Mouse (Mus musculus): ENCODE data around the gene Eif2ak4. TPM values are rescaled to one million over a fixed set of nuclear protein-coding genes. Genes with fewer than 3 reads are reported as not detected.

Eif2ak4 gene
- 10 to 100 TPM; 11.5 to 12.9 TPM for total RNA-seq (2021)

DNA sequence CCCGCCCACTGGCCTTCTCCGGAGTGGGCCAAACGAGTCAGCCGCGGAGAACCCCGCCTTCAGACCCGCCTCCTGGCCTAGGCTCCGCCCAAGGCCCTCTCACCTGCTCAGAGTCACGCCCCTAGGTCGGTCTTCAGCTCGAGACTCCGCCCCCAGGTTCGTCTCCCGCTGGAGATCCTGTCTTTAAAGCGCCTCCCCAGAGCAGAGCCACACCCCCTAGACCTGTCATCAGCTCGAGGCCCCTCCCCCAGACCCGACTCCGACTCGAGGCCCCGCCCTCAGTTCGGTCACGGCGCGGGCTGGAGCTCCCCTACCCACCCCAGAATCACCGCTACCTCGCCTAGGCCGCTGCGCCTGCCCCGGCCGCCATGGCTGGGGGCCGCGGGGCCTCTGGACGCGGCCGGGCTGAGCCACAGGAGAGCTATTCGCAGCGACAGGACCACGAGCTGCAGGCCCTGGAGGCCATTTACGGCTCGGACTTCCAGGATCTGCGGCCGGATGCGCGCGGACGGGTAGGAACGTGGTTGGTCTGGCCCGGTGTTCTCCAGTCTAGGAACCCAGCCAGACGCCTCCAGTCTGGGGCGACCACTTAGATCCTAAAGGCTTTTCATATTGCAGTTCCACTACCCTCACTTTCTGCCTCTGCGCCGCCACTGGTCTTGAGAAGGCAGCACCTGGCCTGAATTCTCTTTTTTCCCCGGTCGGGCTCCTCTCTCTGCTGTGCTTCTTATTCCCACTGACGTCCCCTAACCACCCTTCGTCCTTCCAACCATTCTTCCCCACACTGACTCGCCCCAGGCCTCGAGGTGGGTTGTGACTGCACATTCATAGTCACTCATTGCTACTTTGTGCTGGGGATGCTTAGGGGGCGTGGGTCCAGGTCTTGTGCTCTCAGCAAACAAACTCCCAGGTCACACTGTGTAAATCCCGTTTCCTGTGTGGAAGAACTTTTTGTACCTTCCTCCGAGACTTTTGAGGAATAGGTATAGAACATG lies at the start of gene Eif2ak4:
Gene Eif2ak4, plus strand, starts transcription at position 278 of the 995 bp plus-strand sequence.
- intact Hi-C loops (cut with DNase I) = loop anchor here (5.0 kb wide), 1 partner anchor 126 kb away; no protein-coding TSS in a partner anchor
- peak; percentile 98 for DNase-seq

- DNase-seq = no peak
- intact Hi-C loops (cut with DNase I) = no loop called here
Observed at GRCm38 (mm10) chr2:118341295-118341694, 47.1 kb upstream of the Eif2ak4 start.

GRCm38 (mm10) chr2:118343897-118344296 lies 44.5 kb upstream of the Eif2ak4 start:
- intact Hi-C loops (cut with DNase I) = no loop called here

GRCm38 (mm10) chr2:118345535-118345934 lies 42.9 kb upstream of the Eif2ak4 start:
- DNase-seq = no peak
- intact Hi-C loops (cut with DNase I) = no loop called here

More at GRCm38 (mm10) chr2:118343897-118344296, 44.5 kb upstream of the Eif2ak4 start:
- DNase-seq = no peak

DNA sequence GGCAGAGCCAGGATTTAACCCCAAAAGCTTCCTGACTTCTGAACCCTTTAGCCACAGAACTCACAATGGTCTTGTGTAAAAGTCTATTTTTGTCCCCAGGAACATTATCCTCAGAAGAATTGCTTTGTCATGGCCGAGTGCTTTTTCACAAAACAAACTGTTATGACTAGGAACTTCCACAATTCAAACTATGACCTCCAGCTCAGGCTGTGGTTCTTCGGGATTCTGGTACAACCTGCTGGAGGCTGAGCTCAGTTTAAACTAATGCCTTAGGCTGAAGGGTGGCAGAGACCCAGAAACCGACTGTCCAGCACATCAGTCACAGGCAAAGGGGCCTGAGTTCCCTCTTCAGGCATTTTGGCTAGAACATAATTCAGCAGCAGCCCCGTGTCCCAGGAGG lies 34.9 kb upstream of the Eif2ak4 start:
- intact Hi-C loops (cut with DNase I) = no loop called here

DNA sequence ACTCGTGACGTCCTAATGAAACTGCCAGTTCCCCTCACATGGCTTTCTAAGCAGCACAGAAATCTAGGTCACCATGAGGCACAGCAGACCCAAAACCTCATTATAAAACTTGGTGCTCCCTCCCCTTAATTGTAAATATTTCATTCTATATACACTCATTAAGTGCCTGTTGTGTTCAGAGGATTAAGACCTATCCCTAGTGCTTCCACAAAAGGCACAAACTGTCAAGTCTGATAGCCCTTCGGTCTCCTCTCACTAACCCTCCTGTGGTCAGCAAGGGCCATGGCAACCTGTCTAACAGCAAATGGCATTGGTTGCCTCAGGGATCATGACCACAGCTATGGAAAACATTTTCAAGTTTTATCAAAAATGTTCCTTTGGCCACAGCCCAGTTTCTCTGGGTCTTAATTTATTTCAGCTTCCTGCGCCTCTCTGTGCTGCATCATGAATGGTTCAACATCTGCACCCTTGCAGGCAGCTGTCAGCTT lies 34.5 kb upstream of the Eif2ak4 start:
- intact Hi-C loops (cut with DNase I) = no loop called here
- peak; percentile 19 to 21 for DNase-seq

More for the DNA sequence above, 34.9 kb upstream of the Eif2ak4 start:
- DNase-seq = peak in 1 of 2 experiments; percentile 3

DNA sequence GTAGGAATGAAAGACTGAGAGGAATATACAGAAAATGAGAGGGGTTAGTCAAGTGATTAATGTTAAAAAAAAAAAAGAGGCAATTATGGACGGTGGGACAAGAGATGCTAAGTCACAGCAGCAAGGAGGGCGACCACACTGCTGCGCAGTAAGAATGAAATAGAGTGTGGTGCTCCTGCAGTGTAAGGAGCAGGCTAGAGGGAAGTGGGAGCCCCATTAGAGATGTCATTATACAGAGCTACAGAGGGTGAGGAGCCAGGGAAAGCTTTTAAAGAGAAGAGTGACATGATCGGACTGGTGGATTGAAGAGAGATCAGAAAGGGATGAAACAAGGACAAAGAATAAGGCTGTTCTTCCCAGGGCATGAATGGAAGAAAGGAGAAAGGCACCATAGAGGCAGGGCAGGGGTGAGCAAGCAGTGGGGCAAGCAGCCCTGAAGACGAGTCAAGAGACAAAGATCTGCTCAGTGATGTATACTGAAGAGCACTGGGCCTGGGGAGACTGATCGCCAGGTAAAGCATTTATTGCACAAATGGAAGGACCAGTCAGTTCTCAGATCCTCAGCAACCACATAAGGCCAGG lies 33.2 kb upstream of the Eif2ak4 start:
- DNase-seq = no peak
- intact Hi-C loops (cut with DNase I) = no loop called here

- no peak for DNase-seq
- intact Hi-C loops (cut with DNase I) = no loop called here
Observed at GRCm38 (mm10) chr2:118371841-118372240, 16.6 kb upstream of the Eif2ak4 start.

GRCm38 (mm10) chr2:118372561-118372900 lies 15.9 kb upstream of the Eif2ak4 start:
- intact Hi-C loops (cut with DNase I) = no loop called here
- peak in 1 of 2 experiments; percentile 2 for DNase-seq

- intact Hi-C loops (cut with DNase I) = no loop called here
- DNase-seq = peak; percentile 22 to 23
Observed at GRCm38 (mm10) chr2:118372901-118373571, 15.4 kb upstream of the Eif2ak4 start, which contains the start of gene Gpr176. Gene Gpr176 (minus strand): TSS chr2:118373419.

DNA sequence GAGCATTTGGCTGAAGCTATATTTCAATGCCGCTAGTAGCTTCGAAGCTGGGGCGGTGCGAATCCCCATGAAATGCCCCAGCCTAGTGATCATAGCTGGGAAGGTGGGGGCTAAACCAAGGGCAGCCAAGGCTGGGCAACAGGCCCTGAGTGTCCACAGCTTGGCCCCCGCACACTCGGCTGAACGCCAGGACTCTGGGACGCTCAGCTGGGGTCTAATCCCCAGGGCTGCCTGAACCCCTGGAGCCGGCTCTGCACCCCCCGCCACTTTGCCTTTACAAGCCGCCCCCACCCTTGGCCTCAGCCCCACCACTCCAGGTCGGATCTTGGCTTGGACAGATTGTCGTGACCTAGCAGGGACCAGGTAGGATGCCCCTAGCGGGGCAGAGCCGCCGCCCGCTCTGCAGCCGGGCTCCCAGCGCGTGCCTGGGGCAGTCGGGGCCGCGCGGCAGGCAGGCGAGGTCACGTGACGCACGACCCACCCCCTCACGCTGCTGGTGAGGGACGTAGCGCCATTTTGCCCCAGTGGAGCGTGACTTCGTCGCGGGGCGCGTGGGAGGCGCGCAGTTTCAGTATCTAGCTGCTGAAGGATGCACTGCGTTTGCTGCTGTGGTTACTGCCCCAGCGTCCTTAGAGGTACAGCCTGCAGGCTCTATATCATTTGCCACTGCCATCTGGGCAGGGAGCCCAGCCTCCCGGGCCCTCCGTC lies 14.7 kb upstream of the Eif2ak4 start:
- intact Hi-C loops (cut with DNase I) = no loop called here
- peak; percentile 67 to 72 for DNase-seq

- DNase-seq = no peak
- intact Hi-C loops (cut with DNase I) = no loop called here
Observed at GRCm38 (mm10) chr2:118375522-118375921, 12.9 kb upstream of the Eif2ak4 start.

GRCm38 (mm10) chr2:118375931-118376330 lies 12.5 kb upstream of the Eif2ak4 start:
- intact Hi-C loops (cut with DNase I) = no loop called here
- DNase-seq = no peak

GRCm38 (mm10) chr2:118379756-118380155 lies 8.7 kb upstream of the Eif2ak4 start:
- DNase-seq = no peak
- intact Hi-C loops (cut with DNase I) = no loop called here

GRCm38 (mm10) chr2:118383387-118383786 lies 5.0 kb upstream of the Eif2ak4 start:
- no peak for DNase-seq
- intact Hi-C loops (cut with DNase I) = no loop called here

- intact Hi-C loops (cut with DNase I) = loop anchor here (5.0 kb wide), 1 partner anchor 127 kb away; no protein-coding TSS in a partner anchor
- DNase-seq = no peak
Observed at GRCm38 (mm10) chr2:118389569-118389968, 1.2 kb downstream of the Eif2ak4 start.

DNA sequence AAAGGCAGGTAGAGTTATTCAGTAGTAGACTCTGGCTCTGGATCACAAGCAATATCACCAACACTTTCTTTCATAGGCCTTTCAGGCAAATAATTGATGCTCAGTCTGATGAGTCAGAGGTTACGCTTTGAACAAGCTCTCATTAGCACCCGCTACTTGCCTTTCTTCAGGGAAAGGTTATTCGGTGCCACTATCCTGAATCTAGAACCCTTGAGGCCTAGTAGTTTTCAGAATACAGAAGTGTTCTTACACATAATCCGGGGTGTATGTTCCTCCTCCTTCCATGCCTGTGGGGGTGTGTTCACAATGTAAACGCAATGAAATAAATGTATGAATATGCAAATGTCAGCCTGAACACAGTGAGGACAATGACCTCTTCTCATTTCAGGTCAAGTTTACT lies 1.7 kb downstream of the Eif2ak4 start:
- intact Hi-C loops (cut with DNase I) = no loop called here
- no peak for DNase-seq

- intact Hi-C loops (cut with DNase I) = no loop called here
- DNase-seq = no peak
Observed at GRCm38 (mm10) chr2:118391201-118391600, 2.8 kb downstream of the Eif2ak4 start.

DNA sequence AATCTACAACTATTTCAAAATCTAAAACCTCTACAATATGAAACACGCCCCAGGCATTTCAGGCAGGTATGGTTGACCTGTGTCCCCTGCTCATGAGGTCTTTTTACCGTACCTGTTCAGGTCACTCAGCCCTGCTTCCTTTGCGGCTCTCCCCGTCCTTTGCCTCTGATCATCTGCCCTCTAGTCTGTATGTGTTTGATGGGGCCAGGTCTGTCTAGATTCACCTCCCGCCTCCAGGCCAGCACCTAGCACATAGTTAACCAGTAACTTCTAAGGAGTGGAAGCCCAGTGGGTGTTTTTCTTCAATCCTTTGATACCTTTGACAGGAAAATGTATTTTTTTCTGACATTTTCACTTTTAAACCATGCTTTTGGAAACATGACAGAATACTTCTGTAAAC lies 11.3 kb downstream of the Eif2ak4 start:
- intact Hi-C loops (cut with DNase I) = no loop called here
- no peak for DNase-seq

Data from heart, postnatal 10 days (tissue).